Mouse (Mus musculus) bone marrow macrophage, adult 2 months (primary cell): Measurements from ENCODE around the gene Krtap2-4.

Experiments
- CTCF ChIP-seq: IDR thresholded peaks from 2 replicates; pipeline ENCODE4 v1.5.1; 2012; ENCODE audit warnings: low read depth, mild to moderate bottlenecking, low read length, moderate library complexity
- POLR2A ChIP-seq: IDR thresholded peaks from 2 replicates; pipeline ENCODE4 v1.6.1; 2012; ENCODE audit warnings: mild to moderate bottlenecking, low read depth, low read length, borderline replicate concordance

DNA sequence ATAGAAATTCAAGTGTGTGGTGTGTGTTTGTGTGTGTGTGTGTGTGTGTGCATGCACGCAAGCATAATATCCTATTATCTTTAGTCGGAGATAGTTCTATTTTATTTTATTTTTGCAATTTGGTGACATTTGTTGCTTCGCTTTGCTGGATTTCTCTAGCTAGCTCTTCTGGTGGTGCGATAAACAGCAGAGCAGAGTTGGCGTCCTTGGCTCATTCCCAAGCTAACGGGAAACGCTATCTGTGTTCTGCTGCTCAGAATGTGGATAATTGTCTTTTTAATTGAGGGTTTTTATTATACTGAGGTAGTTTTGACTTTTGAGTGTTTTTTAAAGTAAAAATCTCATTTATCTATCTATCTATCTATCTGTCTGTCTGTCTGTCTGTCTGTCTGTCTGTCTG is 29.6 kb downstream of the Krtap2-4 start:
- no peak for TF ChIP-seq CTCF
- TF ChIP-seq POLR2A, result no peak
